Mouse (Mus musculus): ENCODE data around the gene Chst11.

The Chst11 gene

DNA sequence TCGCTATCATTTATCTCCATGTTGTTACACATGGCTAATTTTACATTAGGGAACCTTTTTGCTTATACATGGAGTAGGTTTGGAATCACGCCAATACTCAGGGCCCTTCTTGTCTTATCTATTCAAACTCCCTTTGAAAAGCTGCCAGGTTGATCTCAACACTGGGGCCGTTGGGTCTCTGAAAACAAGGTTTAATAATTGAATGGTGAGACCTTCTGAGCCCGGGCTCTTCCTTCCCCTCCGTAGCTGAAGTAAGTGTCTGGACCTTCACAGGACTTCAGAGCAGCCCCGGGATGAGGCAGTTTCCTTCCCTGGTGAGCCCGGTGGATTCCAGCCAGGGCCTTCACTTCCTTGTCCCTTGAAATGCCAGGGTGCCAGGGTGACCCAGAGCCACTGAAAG, 5.6 kb downstream of the Chst11 start:
- DNase-seq (ENCODE audit: low read depth), result no peak

DNA sequence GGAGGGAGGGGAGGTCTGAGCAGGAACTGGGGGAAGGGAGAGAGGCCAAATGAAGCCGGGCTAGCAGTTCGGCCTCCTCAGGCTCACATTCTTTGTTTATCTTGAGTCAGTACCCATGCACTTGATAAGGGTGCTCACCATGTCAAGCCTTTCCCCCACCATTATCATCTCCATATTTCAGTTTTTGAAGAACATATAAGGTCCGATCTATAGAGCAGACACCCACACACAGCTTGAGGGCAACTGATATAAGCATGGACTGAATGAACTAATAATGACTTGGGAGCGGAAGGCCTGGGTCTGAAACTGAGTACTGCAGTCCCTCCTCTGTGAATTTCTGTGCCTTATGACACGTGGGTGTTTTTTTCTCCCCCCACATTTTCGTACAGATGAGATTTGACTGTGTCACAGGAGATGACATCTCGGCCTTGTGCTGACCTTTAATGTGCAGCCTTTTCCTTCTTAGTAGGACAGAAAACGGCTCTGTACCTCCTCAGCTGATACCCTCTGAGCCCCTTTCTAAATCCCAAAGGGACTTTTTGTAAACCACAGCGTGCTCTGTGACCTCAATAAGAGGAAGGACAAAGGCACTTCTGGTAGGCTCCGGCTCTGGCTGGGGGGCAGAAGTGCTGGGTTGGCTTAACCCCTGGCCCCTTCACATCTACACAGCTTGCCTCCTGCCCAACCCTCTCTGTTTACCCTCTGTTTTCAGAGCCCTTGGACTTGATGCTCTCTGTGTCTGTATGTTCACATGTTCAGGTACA, 6.6 kb downstream of the Chst11 start:
- DNase-seq (ENCODE audit: low read depth), result no peak

DNA sequence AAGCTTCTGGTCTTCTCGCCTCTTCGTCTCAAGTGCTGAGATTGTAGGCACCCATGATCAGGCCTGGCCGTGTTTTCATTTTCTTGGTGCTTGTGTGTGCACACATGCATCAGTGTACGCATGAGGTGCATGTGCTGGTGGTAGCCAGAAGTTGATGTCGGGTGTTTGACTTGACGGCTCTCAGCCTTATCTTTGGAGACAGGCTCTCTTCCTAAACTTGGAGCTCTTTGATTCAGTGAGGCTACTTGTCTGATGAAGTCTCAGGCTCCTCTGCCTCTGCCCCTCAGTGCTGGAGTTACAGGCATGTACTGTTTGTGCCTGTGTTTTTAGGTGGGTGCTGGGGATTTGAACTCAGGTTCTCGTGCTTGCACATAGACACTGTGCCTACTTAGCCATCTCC, 9.0 kb downstream of the Chst11 start:
- DNase-seq (ENCODE audit: low read depth), result no peak

DNA sequence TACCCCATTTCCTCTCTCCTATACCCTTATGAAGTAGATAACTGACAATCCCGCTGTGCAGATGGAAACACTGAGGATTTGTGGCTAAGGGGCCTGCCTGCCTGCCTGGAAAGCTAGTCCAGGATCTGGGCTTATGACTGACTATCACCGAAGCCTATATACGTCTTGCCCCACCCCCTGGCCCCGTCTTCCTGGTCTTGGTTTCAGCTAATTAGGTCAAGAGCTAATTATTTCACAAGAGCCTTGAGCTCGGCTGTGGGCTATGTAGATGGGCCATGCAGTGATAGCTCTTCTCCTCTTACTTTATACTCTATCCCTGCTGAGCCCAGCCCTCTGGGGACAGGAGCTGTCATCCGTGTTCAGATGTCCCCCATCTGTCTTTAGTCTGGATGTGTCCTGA, 12.2 kb downstream of the Chst11 start:
- no peak for DNase-seq (ENCODE audit: low read depth)

DNA sequence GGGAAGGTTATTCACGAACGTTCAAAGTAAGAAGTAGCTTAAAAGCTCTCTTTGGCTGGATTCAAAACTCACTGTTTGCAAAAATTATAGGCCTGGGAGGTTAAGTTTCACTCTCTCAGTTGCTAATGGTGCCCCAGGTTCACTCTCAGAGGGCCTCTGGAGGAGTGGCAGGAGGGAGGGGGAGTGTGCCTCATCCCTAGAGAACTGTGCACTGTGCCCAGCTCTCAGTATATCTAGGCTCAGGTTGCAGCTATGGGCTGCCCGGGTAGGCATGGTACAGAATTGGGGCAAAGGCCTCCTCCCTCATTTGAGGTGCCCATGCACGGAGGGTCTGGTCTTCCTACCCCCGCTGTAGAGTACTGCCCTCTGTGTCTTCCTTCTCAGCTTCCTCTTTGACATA, 14.9 kb downstream of the Chst11 start:
- no peak for DNase-seq (ENCODE audit: low read depth)

DNA sequence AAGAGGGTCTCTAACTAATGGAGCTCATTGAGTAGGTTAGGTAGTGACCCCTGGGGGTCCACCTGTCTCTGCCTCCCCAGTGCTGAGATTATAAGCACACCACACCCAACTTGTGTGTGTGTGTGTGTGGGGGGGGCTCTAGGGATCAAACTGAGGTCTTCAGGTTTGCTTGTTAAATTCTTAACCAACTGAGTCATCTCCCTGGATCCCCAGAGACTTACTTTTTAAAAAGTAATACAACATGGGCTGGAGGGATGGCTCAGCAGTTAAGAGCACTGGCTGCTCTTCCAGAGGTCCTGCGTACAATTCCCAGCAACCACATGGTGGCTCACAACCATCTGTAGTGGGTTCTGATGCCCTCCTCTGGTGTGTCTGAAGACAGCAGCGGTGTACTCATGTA, 15.4 kb downstream of the Chst11 start:
- no peak for DNase-seq (ENCODE audit: low read depth)

DNA sequence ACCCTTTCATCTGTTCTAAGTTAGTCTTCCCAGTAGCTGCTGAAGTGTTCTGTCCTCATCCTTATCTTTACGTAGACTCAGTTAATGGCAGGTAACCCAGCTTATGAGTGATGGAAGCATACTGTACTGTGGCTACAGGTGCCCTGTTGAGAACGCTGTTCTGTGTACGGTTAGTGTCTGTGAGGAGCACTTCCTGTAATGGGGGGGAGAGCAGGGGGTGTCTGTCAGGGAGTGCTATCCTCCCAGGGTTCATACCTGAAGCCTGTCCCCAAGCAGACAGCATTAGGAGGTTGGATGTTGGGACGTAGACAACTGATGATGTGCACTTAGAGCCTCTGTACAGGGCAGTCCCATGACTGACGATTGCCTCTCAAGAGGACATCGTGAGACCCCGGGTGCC, 18.6 kb downstream of the Chst11 start:
- DNase-seq (ENCODE audit: low read depth), result no peak

DNA sequence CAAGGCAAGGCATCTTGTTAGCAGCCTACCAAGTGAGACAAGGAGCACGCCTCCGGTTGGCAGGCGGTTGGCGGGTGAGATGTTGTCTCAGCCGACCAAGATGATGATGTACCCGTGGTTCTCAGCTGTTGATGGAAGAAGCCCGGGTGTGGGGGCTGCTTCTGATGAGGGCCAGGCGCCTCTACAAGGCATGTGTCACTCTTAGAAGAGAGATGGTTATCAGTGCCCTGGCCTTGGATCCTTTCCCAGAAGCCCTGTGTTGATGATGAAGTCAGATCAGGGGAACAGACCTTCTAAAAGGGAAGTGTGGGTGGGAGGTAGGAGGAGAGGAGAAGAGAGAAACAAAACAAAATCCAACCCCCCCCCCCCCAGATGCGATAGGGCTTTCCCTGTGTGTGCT, 19.1 kb downstream of the Chst11 start:
- peak; percentile 56 for DNase-seq (ENCODE audit: low read depth)

DNA sequence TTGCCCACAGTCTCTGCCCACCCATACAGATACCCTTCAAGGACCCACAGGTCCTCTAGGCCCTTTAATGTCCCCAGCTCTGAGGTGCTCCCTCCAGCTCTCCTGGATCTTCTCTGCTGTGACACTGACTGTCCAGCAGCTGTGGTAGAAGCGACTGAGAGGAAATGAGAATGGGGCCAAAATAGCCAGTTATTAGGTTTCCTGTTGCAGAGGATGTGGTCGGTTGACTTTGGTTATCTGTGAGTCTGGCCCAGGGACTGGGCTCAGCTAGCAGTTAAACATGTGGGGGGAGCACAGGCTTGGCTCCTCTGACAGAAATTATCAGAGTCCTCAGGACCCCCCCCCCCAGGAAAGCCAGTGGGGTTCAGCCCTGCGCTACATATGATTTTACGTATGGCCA, 19.7 kb downstream of the Chst11 start:
- DNase-seq (ENCODE audit: low read depth), result peak; percentile 50

DNA sequence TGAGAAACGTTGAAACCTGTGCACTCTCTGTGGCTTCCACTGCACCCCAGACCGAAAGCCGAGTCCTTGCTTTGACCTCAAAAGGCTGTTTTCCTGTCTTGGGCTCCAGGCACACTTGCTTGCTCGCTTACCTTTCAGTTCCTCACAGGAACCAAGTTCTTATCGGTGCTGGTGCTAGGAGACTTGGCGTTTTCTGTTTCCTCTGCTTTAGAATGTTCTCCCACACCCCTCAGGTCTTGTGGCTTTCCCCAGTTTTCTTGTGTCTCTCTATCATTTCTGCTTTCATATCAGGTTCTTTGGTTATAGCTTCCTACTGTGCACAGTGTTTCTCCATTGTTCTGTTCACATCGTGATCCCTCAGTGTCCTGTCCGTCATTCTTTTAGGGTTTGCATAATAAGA, 21.0 kb downstream of the Chst11 start:
- no peak for DNase-seq (ENCODE audit: low read depth)

DNA sequence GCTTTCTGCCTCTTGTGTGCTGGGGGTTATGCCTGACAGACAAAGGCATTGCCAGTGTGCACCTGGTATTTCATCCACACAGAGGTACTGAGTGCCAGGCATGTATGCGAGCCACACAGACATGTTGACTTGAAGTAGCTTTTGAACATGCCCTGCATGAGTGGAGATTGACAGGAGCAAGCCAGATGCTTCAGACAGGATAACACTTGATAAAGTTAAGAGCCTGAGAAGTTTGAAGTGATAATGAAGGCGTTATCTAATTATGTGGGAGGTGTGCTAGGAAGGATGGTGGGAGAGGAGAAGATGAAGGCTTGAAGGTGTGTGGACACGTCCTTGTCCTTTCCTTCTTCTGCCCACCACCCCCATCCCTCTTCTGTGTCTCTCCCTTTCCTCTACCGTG, 28.7 kb downstream of the Chst11 start:
- no peak for DNase-seq (ENCODE audit: low read depth)

DNA sequence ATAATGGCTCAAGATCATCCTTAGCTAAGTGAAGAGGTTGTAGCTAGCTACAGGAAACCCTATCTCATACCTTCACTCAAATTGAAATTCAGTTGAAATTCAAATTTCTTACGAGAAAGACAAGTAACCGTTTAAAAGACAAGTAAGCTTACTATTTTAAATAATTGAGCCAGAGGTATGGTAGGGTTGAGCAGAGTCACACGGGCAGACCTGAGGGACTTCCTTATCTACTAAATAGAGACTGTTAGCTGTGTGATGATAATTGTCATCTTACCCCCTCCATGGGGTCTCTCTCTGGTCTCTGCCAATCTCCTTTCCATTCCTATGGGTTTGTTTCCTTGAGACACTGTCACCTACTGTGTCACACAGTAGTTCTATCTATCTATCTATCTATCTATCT, 30.6 kb downstream of the Chst11 start:
- no peak for DNase-seq (ENCODE audit: low read depth)

DNA sequence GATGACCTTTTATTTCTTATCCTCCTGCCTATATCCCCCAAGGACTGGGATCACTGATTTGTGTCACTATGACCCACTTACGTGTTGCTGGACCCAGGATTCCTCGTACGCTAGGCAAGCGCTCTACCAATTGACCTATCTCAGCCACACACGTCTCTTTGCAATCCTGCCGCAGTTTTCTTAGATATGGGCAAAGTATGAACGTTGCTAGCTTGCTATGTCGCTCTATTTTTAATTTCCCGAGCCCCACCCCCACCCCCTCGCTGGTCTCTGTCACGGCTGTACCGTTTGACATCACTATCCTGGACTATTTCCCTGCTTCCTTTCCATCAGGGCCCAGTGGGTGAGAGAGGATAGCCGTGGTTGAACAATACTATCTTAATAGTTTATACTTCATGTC, 31.5 kb downstream of the Chst11 start:
- DNase-seq (ENCODE audit: low read depth), result no peak

DNA sequence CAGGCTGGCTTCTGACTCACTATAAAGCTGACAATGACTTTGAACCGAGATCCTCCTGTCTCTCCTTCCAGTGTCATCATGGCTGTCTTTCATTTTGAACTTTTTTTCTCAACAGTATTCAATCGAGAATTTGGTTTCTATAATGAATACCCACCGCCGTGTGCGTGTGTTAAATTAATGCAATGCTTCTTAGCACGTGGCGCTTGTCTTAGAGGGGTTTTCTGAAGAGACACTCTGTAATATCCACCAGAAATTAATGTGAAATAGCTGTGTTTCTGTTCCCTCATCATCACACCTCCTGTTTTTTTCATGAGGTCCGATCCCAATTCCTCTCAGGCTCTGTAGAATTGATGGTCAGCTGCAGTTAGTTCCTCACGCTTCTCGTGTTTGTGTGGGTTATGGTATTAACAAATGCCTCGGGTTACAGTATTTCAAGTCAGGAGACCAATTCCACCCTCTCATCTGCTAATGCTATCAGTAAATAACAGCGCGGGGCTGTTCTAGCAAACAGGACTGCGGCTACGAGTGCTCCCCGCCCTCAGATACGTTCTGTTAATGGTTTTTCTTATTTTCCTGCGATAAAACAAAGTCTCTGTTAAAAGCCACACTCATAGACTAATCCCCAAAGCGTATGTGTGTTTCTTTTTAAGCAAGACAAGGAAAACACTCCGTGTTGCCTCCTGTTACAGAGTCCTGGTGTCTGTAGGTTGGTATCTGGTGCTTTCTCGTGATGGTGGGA, 32.6 kb downstream of the Chst11 start:
- no peak for DNase-seq (ENCODE audit: low read depth)

DNA sequence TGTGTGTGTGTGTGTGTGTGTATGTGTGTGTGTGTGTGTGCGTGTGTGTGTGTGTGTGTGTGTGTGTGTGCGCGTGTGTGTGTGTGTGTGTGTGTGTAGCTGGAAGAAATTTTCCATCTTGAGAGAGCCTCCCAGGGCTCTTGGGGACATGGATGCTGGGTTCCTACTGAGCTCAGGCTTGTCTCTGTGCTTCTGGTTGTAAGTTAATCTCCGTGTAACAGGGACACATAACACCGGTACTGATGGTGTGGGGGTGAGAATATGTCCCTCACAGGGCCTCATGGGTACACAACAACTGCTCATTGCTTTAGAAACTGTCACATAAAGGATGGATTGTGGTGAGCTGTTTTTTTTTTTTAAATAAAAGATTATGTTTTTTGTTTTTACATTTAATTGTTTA, 33.2 kb downstream of the Chst11 start:
- DNase-seq (ENCODE audit: low read depth), result no peak

DNA sequence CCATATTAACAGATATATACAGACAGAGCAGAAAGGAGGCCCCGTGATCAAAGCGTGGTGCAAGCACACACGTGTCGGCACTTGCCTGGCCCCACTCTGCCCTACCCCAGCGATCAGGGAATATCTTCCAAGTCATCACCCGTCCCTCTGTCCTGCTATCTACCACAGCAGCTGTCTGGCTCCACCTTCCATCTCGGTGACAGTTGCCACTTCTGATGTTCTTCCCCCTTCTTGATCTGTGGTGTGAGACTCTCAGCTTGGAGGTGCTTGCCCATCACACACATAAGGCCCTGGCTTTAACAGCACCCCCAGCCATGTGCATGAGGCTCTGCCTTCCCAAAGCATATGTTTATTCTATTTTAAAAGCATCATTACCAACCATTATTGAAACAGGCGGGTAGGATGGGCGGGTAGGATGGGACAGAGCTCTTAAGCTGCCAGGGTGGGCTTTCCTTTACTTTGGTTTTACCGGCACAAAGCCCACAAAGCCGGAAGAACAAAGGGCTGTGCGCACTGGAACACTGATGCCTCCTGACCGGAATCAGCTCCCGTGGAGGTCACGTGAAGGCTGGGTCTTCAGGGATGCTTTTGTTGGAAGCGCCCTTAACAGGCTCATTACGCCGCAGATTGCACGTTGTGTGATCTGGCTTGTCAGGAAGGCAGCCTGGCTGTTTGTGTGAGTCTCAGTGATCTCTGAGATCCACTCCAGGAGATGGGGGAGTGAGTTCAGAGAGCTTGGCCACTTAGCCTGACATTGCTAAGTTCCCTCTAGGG, 34.4 kb downstream of the Chst11 start:
- no peak for DNase-seq (ENCODE audit: low read depth)

DNA sequence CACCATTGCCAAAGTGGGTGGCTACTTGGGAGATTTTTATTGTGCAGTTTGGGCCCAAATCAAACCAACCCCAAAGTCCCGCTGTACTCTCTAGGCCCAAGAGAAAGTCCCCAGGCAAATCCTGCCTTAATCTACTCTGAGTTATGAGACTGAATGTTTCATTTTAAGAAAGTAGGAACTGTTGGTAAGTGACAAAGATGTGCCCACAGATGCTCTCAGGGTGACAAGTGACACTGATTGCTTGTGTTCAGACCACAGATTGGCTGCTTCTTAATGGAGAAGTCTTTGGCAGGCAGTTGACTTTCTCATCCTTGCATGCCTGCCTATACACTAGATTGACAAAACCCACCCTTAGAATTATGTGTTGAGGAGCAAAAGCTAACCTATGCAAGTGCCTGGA, 37.3 kb downstream of the Chst11 start:
- DNase-seq (ENCODE audit: low read depth), result no peak

DNA sequence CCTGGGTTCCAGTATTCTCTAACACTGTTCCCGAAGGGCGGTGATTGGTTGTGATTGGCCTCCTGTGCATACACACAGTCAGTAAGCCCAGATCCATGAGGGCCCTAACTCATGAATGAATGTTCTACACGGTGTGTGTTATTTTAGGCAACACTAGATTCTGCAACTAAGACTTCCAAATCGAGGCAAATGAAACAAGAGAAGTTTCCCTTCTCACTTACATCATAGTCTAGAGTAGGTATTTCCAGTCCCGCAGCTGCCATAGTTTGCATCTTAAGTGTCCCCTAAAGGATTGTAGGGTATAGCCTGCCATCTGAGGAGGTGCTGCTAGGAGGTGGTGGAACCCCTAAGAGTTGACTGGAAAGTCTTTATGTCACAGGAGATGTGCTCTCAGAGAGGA, 40.9 kb downstream of the Chst11 start:
- DNase-seq (ENCODE audit: low read depth), result no peak

DNA sequence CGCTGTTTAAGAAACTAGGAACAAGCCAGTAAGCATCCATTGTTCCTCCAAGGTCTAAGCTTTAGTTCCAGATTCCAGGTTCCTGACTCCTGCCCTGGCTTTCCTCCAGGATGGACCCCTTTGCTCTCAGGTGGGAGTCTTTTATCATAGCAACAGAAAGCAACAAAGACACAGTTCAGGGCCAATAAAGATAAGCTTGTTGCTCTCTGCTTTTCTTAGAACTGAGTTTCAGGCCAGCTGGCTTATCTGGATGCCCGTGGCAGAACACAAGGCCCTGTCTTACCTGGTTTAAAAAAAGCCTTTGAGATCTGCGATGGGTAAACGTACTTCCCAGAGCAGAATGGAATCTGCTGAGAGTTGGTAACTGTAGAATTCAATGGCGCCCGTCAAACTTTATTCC, 42.4 kb downstream of the Chst11 start:
- no peak for DNase-seq (ENCODE audit: low read depth)

DNA sequence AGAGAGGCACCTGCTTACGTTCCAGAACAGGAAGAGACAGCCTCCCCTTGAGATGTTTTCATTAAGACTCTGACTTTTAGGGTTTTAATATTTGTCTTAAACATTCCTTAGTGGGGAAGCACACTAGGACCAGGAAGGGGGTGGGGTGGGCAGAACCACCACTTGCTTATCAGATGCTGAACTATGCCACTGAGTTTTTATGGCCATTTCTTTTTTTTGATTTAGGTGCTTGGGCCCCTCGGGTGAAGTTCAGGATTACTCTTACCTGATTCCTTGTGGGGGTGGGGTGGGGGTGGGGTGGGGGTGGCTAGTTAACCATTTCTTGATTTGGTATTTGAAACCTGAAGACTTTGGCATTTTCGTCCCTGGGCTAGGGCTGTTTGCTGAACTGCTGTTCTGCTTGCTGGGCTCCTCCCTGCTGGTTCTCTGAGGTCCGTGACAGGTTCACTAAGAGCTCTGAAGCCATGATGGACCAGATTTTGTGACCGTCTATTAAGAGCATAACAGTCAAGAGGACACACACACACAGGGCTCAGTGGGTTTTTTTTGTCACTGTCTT, 44.9 kb downstream of the Chst11 start:
- DNase-seq (ENCODE audit: low read depth), result no peak

DNA sequence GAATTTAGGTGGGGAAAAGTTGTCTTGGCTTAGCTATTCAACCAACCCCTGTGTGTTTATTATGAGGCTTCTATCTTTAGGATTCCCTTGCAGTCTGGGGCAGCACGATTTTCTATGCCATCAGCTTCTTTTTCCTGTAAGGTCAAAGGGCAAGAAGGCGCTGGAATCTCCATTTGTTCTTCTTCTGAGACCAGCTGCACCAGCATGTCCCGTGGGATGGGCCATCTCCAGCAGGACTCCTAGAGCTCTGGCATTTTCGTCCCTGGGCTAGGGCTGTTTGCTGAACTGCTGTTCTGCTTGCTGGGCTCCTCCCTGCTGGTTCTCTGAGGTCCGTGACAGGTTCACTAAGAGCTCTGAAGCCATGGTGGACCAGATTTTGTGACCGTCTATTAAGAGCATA, 45.6 kb downstream of the Chst11 start:
- no peak for DNase-seq (ENCODE audit: low read depth)

DNA sequence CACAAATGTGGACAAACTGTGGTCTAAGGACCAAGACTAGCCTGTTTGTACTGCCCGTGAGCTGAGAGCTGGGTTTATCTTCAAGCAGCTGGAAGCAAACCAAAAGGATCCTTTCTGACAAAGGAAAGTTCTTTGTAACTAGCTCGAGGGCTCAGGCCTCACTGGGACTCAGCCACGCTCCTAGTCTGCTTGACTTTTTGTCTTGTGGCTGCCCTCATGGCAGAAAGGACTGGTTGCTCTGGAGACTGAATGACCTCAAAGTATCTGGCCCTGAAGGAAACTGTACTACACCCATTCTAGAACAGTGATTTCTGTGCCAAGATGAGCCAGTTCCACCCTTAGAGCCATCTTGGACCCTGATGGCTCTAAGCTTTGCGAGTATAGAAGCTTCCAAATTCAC, 46.3 kb downstream of the Chst11 start:
- no peak for DNase-seq (ENCODE audit: low read depth)

DNA sequence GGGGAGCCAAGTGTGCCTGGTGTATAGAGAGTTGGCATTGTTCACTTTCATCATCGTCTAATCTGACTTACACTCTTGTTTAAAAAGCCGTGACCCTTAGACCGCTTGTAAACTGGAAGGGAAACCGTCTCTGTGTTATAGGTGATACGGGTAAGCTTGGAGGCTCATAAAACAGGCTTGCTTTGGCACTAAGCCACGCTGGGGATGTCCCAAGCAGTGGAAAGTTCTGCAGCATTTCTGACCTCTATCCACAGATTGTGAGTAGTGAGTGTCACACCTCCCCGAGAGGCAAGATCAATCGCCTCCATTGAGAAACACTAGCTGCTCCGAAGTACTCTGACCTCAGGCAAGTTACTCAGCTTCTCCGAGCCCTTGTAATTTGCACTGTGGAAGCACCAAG, 47.3 kb downstream of the Chst11 start:
- no peak for DNase-seq (ENCODE audit: low read depth)
